Mouse (Mus musculus) liver, embryonic 16.5 days (tissue): ENCODE results near the gene Tnfrsf8. TPM values are rescaled to one million over a fixed set of nuclear protein-coding genes. Genes with fewer than 3 reads are reported as not detected.
A peak's percentile ranks its signal among the peaks of the same experiment; 100 is the strongest.

Experiments used
- ATAC-seq: fragments of 200-750 bp; cut with Nextera tagmentation; 2 replicates; pipeline ENCODE4 v1.8.0; 2017; ENCODE audit warnings: low read depth, mild to moderate bottlenecking, moderate number of reproducible peaks, moderate library complexity
- H3K27ac ChIP-seq: fragments of 300-500 bp; sonication (generic); 2 replicates; pipeline ENCODE4 v1.5.1; 2014; ENCODE audit warnings: mild to moderate bottlenecking, low read length
- H3K27me3 ChIP-seq: fragments of 300-500 bp; sonication (generic); 2 replicates; pipeline ENCODE4 v1.6.1; 2014; ENCODE audit warnings: low read depth, low read length, mixed read lengths; ENCODE audit not compliant: control insufficient read depth, insufficient read depth
- H3K36me3 ChIP-seq: fragments of 300-500 bp; sonication (generic); 2 replicates; pipeline ENCODE4 v1.6.1; 2014; ENCODE audit warnings: mild to moderate bottlenecking; ENCODE audit not compliant: control insufficient read depth, insufficient read depth
- H3K4me1 ChIP-seq: fragments of 300-500 bp; sonication (generic); 2 replicates; pipeline ENCODE4 v1.6.1; 2014; ENCODE audit warnings: low read depth, low read length, mixed read lengths; ENCODE audit not compliant: control insufficient read depth
- H3K4me2 ChIP-seq: fragments of 300-500 bp; sonication (generic); 2 replicates; pipeline ENCODE4 v1.6.1; 2014; ENCODE audit warnings: low read depth, low read length, mixed read lengths
- H3K4me3 ChIP-seq: fragments of 300-500 bp; sonication (generic); 2 replicates; pipeline ENCODE4 v1.5.1; 2014; ENCODE audit warnings: low read depth, mild to moderate bottlenecking, low read length
- H3K9ac ChIP-seq: fragments of 300-500 bp; sonication (generic); 2 replicates; pipeline ENCODE4 v1.6.1; 2014; ENCODE audit warnings: low read depth, low read length
- H3K9me3 ChIP-seq: fragments of 300-500 bp; sonication (generic); replicated peaks from 2 replicates; pipeline ENCODE4 v1.6.1; 2016; ENCODE audit warnings: low read length; ENCODE audit not compliant: control insufficient read depth
- WGBS: fragments of 180-500 bp; shearing (Covaris S2); extraction: QIAGEN DNeasy Blood & Tissue Kit; methylation state at CpG from one replicate; pipeline ENCODE4 v1.1.7; 2014; ENCODE audit not compliant: insufficient replicate concordance; 5-methylcytosine and 5-hydroxymethylcytosine counted together
- polyA plus RNA-seq: library from polyadenylated mRNA; unstranded; fragments of >200 nt; fragmentation: Nextera tagmentation; extraction: Ambion mirVana; gene quantifications from 2 replicates; pipeline ENCODE4 v1.2.1, GENCODE M21; 2015

Tnfrsf8 gene
- polyA plus RNA-seq, 1 experiment from 2014 or later = not detected

GRCm38 (mm10) chr4:145220001-145220400, 95.0 kb downstream of the Tnfrsf8 start:
- Histone ChIP-seq H3K9me3 (no peaks in the 10 kb centered on the region), H3K4me1 (peaks cover 26% of the 10 kb centered on the region), H3K4me3 (no peak overlapping the region), H3K9ac (no peak overlapping the region), H3K4me2 (no peak overlapping the region), H3K27me3 (no peaks in the 10 kb centered on the region), H3K36me3 (no peaks in the 10 kb centered on the region), H3K27ac (peak overlapping the region; percentile 73)
- WGBS = 59% methylated on average over 1 of the region's 1 CpGs
- no peak for ATAC-seq

- Histone ChIP-seq H3K36me3 (no peaks in the 10 kb centered on the region; the same call in 1 of the 2 replicates), H3K4me2 (no peak overlapping the region), H3K27me3 (no peaks in the 10 kb centered on the region), H3K9me3 (no peaks in the 10 kb centered on the region), H3K4me1 (peaks cover 26% of the 10 kb centered on the region), H3K27ac (peak overlapping the region; percentile 73), H3K9ac (no peak overlapping the region), H3K4me3 (no peak overlapping the region)
- peak; percentile 67 for ATAC-seq
- WGBS = 45% methylated on average over 15 of the region's 15 CpGs
Observed at GRCm38 (mm10) chr4:145219240-145219985, 95.6 kb downstream of the Tnfrsf8 start.

DNA sequence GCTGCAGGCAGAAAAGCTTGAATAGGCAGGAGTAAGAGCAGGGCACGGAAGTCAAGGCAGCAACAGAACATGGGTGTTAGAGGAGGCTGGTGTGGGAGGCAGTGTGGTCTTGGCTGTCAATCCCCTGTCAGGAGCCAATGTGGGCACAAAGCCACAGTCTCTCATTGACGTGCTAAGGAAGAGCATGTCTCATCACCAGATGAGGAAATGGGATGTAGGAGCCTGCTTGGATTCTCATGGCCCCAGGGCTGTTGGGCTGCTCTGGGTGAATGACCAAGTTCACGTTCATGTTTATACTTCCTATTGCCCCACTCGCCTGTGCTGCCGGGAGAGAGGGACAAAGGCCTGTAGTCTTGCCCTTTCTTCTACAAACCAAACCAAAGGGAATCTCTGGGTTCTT, 97.1 kb downstream of the Tnfrsf8 start:
- Histone ChIP-seq H3K4me1 (peaks cover 26% of the 10 kb centered on the region), H3K27me3 (no peaks in the 10 kb centered on the region), H3K9ac (no peak overlapping the region), H3K4me2 (no peak overlapping the region), H3K9me3 (no peaks in the 10 kb centered on the region), H3K36me3 (no peaks in the 10 kb centered on the region; the same call in 1 of the 2 replicates), H3K27ac (no peak overlapping the region), H3K4me3 (no peak overlapping the region)
- 61% methylated on average over 5 of the region's 5 CpGs for whole genome bisulfite sequencing
- no peak for ATAC-seq

Other genes starting within 250 kb of the Tnfrsf8 start
- gene Vps13d, start 120.2 kb downstream of the Tnfrsf8 start, polyA plus RNA-seq = 2.9 and 3.7 TPM in 2 replicates
- 8.8 and 10.3 TPM in 2 replicates for gene Tnfrsf1b, start 68.3 kb downstream of the Tnfrsf8 start, polyA plus RNA-seq
- gene Zfp990, start 195.6 kb upstream of the Tnfrsf8 start, polyA plus RNA-seq = not detected in 2 replicates